8 mouse cellular contexts compared by ENCODE assay signal in the genomic region with DNA sequence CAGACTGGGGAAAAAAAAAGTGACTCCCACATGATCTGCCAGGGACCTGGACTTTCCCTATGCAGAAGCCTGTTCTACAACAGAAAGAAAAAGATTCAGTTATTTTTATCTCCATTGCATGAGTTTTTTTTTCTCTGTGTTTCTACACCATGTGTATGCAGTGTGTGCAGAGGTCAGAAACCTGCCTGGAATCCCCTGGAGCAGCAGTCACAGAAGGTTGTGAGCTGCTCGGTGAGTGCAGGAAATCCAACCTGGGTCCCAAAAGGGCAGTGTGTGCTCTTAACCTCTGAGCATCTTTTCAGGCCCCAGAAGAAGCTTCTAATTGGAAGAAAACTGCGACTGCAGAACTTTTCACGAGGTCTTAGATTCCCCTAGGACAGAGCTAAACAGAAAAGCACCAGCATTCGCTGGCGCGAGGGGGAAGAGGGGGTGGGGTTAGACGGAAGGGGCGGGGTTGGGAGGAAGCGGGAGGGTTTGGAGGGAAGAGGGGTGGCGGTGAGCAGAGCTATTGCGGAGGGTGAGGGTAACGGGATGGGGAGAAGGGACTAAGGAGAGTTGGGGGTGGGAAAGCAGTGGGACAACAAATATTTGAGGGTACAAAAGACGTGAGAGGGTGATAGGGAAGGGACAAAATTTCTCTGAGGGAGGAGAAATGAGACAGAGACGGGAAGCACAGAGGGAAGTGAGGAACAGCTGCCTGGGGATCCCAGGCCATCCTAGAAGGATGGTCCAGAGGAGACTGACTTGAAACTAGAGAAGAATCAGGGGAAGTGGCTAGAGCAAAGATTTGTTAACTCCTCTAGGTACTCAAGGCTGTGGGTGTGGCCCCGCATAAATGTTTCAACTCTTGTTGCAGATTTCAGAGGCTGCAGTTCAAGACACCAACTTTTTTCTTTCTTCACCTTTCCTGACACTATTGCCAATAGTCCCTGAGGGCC. TPM values are rescaled to one million over a fixed set of nuclear protein-coding genes. Genes with fewer than 3 reads are reported as not detected.
A peak's percentile ranks its signal among the peaks of the same experiment; 100 is the strongest.
ATAC-seq lines count a peak whose summit lies in the region.
"Not testable (repeated sequence)": the region's sequence is repeated elsewhere in the genome, so short reads cannot be mapped to it uniquely, and the experiment has no call there.
"Had no signal": no experiment of that assay in that cellular context is flagged by ENCODE, and none has a peak within 500 bp of the region (broad histone marks: within the 10 kb centered on the region; RNA-seq: fewer than 3 reads in every experiment).

No protein-coding gene starts in this region.

- H3K4me2 ChIP-seq in embryonic facial prominence, embryonic 15.5 days (replicated peaks): peak overlapping the region; percentile 37
- H3K4me2 ChIP-seq in heart, embryonic 13.5 days: peak overlapping the region; percentile 59
- peak overlapping the region; percentile 33 for H3K4me2 ChIP-seq in limb, embryonic 15.5 days
- not testable (repeated sequence) for H3K4me2 ChIP-seq in neural tube, embryonic 14.5 days (ENCODE audit: low read depth, low read length)

- WGBS in embryonic facial prominence, embryonic 15.5 days: 0% methylated on average over 10 of the region's 15 CpGs
- WGBS in heart, embryonic 13.5 days: 4% methylated on average over 8 of the region's 15 CpGs
- WGBS in limb, embryonic 15.5 days: 0% methylated on average over 9 of the region's 15 CpGs
- WGBS in neural tube, embryonic 14.5 days: 1% methylated on average over 7 of the region's 15 CpGs

- H3K27ac ChIP-seq in embryonic facial prominence, embryonic 15.5 days (replicated peaks); heart, embryonic 13.5 days (replicated peaks); limb, embryonic 15.5 days; neural tube, embryonic 14.5 days (ENCODE audit: low read depth, low read length): not testable (repeated sequence)

- not testable (repeated sequence) for H3K4me1 ChIP-seq in embryonic facial prominence, embryonic 15.5 days; heart, embryonic 13.5 days; limb, embryonic 15.5 days; neural tube, embryonic 14.5 days (ENCODE audit: control insufficient read depth, insufficient read depth, low read length)

- not testable (repeated sequence) for H3K27me3 ChIP-seq in embryonic facial prominence, embryonic 15.5 days; heart, embryonic 13.5 days (replicated peaks); limb, embryonic 15.5 days; neural tube, embryonic 14.5 days (ENCODE audit: control insufficient read depth, insufficient read depth, low read length)

- ATAC-seq in activated CD4-positive, CD25-positive, alpha-beta regulatory T cell, adult 4 months: peak; percentile 52
- ATAC-seq in embryonic facial prominence, embryonic 15.5 days (ENCODE audit: insufficient number of reproducible peaks, low FRiP score, low TSS enrichment, low read depth): 0 out of 2 replicates have a peak, but pooled peaks have one; percentile 57
- peak; percentile 61; the same call in 1 of the 2 replicates for ATAC-seq in heart, embryonic 13.5 days (ENCODE audit: extremely low read depth, insufficient number of reproducible peaks, low FRiP score, low TSS enrichment)
- peak; percentile 47 for ATAC-seq in inflammation-experienced regulatory T-cells, adult 6 months
- ATAC-seq in limb, embryonic 15.5 days (ENCODE audit: insufficient number of reproducible peaks, low FRiP score, low TSS enrichment, low read depth): peak; percentile 74; the same call in 1 of the 2 replicates
- ATAC-seq in megakaryocyte progenitor cell, adult 5-6 weeks (replicated peaks; ENCODE audit: poor library complexity): peak; percentile 37
- ATAC-seq in neural tube, embryonic 14.5 days (ENCODE audit: low read depth): peak; percentile 84

- not testable (repeated sequence) for H3K9ac ChIP-seq in embryonic facial prominence, embryonic 15.5 days; heart, embryonic 13.5 days; limb, embryonic 15.5 days; neural tube, embryonic 14.5 days (replicated peaks; ENCODE audit: low read depth, low read length)

- not testable (repeated sequence) for H3K36me3 ChIP-seq in embryonic facial prominence, embryonic 15.5 days; heart, embryonic 13.5 days; limb, embryonic 15.5 days; neural tube, embryonic 14.5 days (ENCODE audit: control insufficient read depth, insufficient read depth, low read length)

- H3K9me3 ChIP-seq in embryonic facial prominence, embryonic 15.5 days (replicated peaks); heart, embryonic 13.5 days; limb, embryonic 15.5 days; neural tube, embryonic 14.5 days (ENCODE audit: control insufficient read depth, low read length): not testable (repeated sequence)

- peak overlapping the region; percentile 24; the same call in 1 of the 2 replicates for H3K4me3 ChIP-seq in embryonic facial prominence, embryonic 15.5 days (replicated peaks)
- peak overlapping the region; percentile 39 for H3K4me3 ChIP-seq in heart, embryonic 13.5 days
- H3K4me3 ChIP-seq in limb, embryonic 15.5 days: peak overlapping the region; percentile 25
- H3K4me3 ChIP-seq in neural tube, embryonic 14.5 days (ENCODE audit: low read depth, low read length): not testable (repeated sequence)

RNA-seq across cellular contexts. Expression of a gene that starts 1.3 kb away (rescaled TPM):
- under 1 TPM; 0.34 to 0.46 TPM for polyA plus RNA-seq in activated CD4-positive, CD25-positive, alpha-beta regulatory T cell, adult 4 months (2017; shearing (Covaris generic))
- 9.4 and 9.9 TPM in 2 replicates for polyA plus RNA-seq in embryonic facial prominence, embryonic 15.5 days (2015; fragmentation: Nextera tagmentation; extraction: Ambion mirVana)
- 7.2 and 9.1 TPM in 2 replicates for polyA plus RNA-seq in heart, embryonic 13.5 days (2015; fragmentation: Nextera tagmentation; extraction: Ambion mirVana)
- not detected for polyA plus RNA-seq in inflammation-experienced regulatory T-cells, adult 6 months (2017; shearing (Covaris generic))
- polyA plus RNA-seq in limb, embryonic 15.5 days (2015; fragmentation: Nextera tagmentation; extraction: Ambion mirVana): 16.1 and 16.9 TPM in 2 replicates
- total RNA-seq in megakaryocyte progenitor cell, adult 5-6 weeks (2015): not detected in 2 replicates
- total RNA-seq in megakaryocyte progenitor cell, adult 5-6 weeks (2017): not detected in 2 replicates
- polyA plus RNA-seq in neural tube, embryonic 14.5 days (2014; fragmentation: Nextera tagmentation; extraction: Ambion mirVana): 0.76 and 1.7 TPM in 2 replicates
- total RNA-seq: heart, postnatal 36 days had no signal
